Mouse (Mus musculus): ENCODE measurements around the gene Olfr494. TPM values are rescaled to one million over a fixed set of nuclear protein-coding genes. Genes with fewer than 3 reads are reported as not detected.

Olfr494 gene
- not detected for polyA plus RNA-seq (2015; fragmentation: Illumina TruSeq; extraction: RNeasy Lipid Tissue Mini Kit (QIAGEN cat#74804); ENCODE audit: low read depth, low replicate concordance)

GRCm38 (mm10) chr7:108365035-108365434 is at the start of gene Olfr494:
TSS of gene Olfr494 (plus strand) at chr7:108365335.

GRCm38 (mm10) chr7:108323574-108323973 is 41.6 kb upstream of the Olfr494 start, which contains the start of gene Olfr492:
TSS of gene Olfr492 (minus strand) at chr7:108323674.

GRCm38 (mm10) chr7:108346879-108347278 is 18.3 kb upstream of the Olfr494 start, which contains the start of gene Olfr493:
TSS of gene Olfr493 (minus strand) at chr7:108346979.

GRCm38 (mm10) chr7:108392867-108393266 is 27.7 kb downstream of the Olfr494 start, which contains the start of gene Olfr495:
TSS of gene Olfr495 (plus strand) at chr7:108393167.

Other genes with a start within 250 kb of the Olfr494 start
- gene Olfr484, start 237.9 kb upstream of the Olfr494 start, polyA plus RNA-seq (2015; fragmentation: Illumina TruSeq; extraction: RNeasy Lipid Tissue Mini Kit (QIAGEN cat#74804); ENCODE audit: low read depth, low replicate concordance): not detected
- gene Olfr485, start 205.5 kb upstream of the Olfr494 start, polyA plus RNA-seq (2015; fragmentation: Illumina TruSeq; extraction: RNeasy Lipid Tissue Mini Kit (QIAGEN cat#74804); ENCODE audit: low read depth, low replicate concordance): not detected
- not detected for gene Olfr486, start 192.6 kb upstream of the Olfr494 start, polyA plus RNA-seq (2015; fragmentation: Illumina TruSeq; extraction: RNeasy Lipid Tissue Mini Kit (QIAGEN cat#74804); ENCODE audit: low read depth, low replicate concordance)
- gene Olfr487, start 150.7 kb upstream of the Olfr494 start, polyA plus RNA-seq (2015; fragmentation: Illumina TruSeq; extraction: RNeasy Lipid Tissue Mini Kit (QIAGEN cat#74804); ENCODE audit: low read depth, low replicate concordance): not detected
- gene Olfr488, start 107.0 kb upstream of the Olfr494 start, polyA plus RNA-seq (2015; fragmentation: Illumina TruSeq; extraction: RNeasy Lipid Tissue Mini Kit (QIAGEN cat#74804); ENCODE audit: low read depth, low replicate concordance): not detected
- not detected for gene Olfr490, start 76.4 kb upstream of the Olfr494 start, polyA plus RNA-seq (2015; fragmentation: Illumina TruSeq; extraction: RNeasy Lipid Tissue Mini Kit (QIAGEN cat#74804); ENCODE audit: low read depth, low replicate concordance)
- gene Olfr491, start 51.9 kb upstream of the Olfr494 start, polyA plus RNA-seq (2015; fragmentation: Illumina TruSeq; extraction: RNeasy Lipid Tissue Mini Kit (QIAGEN cat#74804); ENCODE audit: low read depth, low replicate concordance): not detected
- not detected for gene Olfr492, start 41.7 kb upstream of the Olfr494 start, polyA plus RNA-seq (2015; fragmentation: Illumina TruSeq; extraction: RNeasy Lipid Tissue Mini Kit (QIAGEN cat#74804); ENCODE audit: low read depth, low replicate concordance)
- gene Olfr493, start 18.4 kb upstream of the Olfr494 start, polyA plus RNA-seq (2015; fragmentation: Illumina TruSeq; extraction: RNeasy Lipid Tissue Mini Kit (QIAGEN cat#74804); ENCODE audit: low read depth, low replicate concordance): not detected
- gene Olfr495, start 27.8 kb downstream of the Olfr494 start, polyA plus RNA-seq (2015; fragmentation: Illumina TruSeq; extraction: RNeasy Lipid Tissue Mini Kit (QIAGEN cat#74804); ENCODE audit: low read depth, low replicate concordance): not detected
- gene Olfr497, start 55.1 kb downstream of the Olfr494 start, polyA plus RNA-seq (2015; fragmentation: Illumina TruSeq; extraction: RNeasy Lipid Tissue Mini Kit (QIAGEN cat#74804); ENCODE audit: low read depth, low replicate concordance): not detected
- gene Olfr498, start 100.0 kb downstream of the Olfr494 start, polyA plus RNA-seq (2015; fragmentation: Illumina TruSeq; extraction: RNeasy Lipid Tissue Mini Kit (QIAGEN cat#74804); ENCODE audit: low read depth, low replicate concordance): not detected
- not detected for gene Olfr502, start 159.7 kb downstream of the Olfr494 start, polyA plus RNA-seq (2015; fragmentation: Illumina TruSeq; extraction: RNeasy Lipid Tissue Mini Kit (QIAGEN cat#74804); ENCODE audit: low read depth, low replicate concordance)
- gene Olfr503, start 179.2 kb downstream of the Olfr494 start, polyA plus RNA-seq (2015; fragmentation: Illumina TruSeq; extraction: RNeasy Lipid Tissue Mini Kit (QIAGEN cat#74804); ENCODE audit: low read depth, low replicate concordance): not detected
- gene Olfr504, start 200.5 kb downstream of the Olfr494 start, polyA plus RNA-seq (2015; fragmentation: Illumina TruSeq; extraction: RNeasy Lipid Tissue Mini Kit (QIAGEN cat#74804); ENCODE audit: low read depth, low replicate concordance): not detected
- gene Olfr506, start 245.5 kb downstream of the Olfr494 start, polyA plus RNA-seq (2015; fragmentation: Illumina TruSeq; extraction: RNeasy Lipid Tissue Mini Kit (QIAGEN cat#74804); ENCODE audit: low read depth, low replicate concordance): not detected

Measured in brain, adult 10 weeks (tissue).